Mouse (Mus musculus): Measurements from ENCODE around the gene Mtch1. TPM values are rescaled to one million over a fixed set of nuclear protein-coding genes. Genes with fewer than 3 reads are reported as not detected.

Mtch1 gene
- polyA plus RNA-seq, 1 experiment: 134 TPM

DNA sequence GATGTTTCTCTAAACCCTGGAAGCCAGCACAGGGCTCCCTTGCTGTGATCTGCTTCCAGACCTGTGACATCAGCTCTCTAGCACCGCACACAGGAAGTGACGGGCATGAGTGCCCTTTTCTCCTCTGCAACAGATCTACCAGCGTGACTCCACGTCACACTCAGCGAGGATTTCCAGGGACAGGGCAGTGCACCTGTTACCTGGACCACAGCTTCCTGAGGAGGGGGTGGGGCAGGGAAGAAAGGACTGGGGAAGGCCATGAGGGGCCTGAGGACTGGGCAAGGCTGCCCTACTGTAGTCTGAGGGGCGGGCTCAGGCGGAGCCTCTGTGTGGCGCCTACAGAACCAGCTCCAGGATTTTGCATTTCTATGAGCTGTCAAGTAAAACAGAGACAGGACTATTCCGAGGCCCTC is 6.1 kb downstream of the Mtch1 start:
- Histone ChIP-seq H3K36me3 (ENCODE audit: control insufficient read depth, insufficient read depth, low read length, poor library complexity, severe bottlenecking) (0 out of 2 replicates have a peak, but pooled peaks cover 2% of the 10 kb centered on the region), H3K4me1 (ENCODE audit: control insufficient read depth, insufficient read depth, low read length) (peaks cover 3% of the 10 kb centered on the region), H3K27me3 (ENCODE audit: control insufficient read depth, insufficient read depth, low read length, poor library complexity, severe bottlenecking) (no peaks in the 10 kb centered on the region), H3K4me3 (ENCODE audit: low read depth, low read length) (no peak overlapping the region), H3K9ac (ENCODE audit: low read depth, poor library complexity, severe bottlenecking) (no peak overlapping the region), H3K27ac (ENCODE audit: insufficient read depth, low read length) (no peak overlapping the region), H3K9me3 (replicated peaks; ENCODE audit: control insufficient read depth, insufficient read depth, low read length, poor library complexity, severe bottlenecking) (no peaks in the 10 kb centered on the region)
- TF ChIP-seq POLR2A (IDR thresholded peaks at IDR 0.05; ENCODE audit: insufficient read depth, low read length) (no peak), CTCF (IDR thresholded peaks at IDR 0.05; ENCODE audit: low read depth, low read length) (peak; percentile 13), EP300 (IDR thresholded peaks at IDR 0.05; ENCODE audit: insufficient read depth, low read depth, low read length) (no peak; the same call in 1 of the 2 replicates)

GRCm38 (mm10) chr17:29340406-29341261 is 7.1 kb downstream of the Mtch1 start:
- Histone ChIP-seq H3K4me3 (ENCODE audit: low read depth, low read length) (no peak overlapping the region), H3K9me3 (replicated peaks; ENCODE audit: control insufficient read depth, insufficient read depth, low read length, poor library complexity, severe bottlenecking) (no peaks in the 10 kb centered on the region), H3K27ac (ENCODE audit: insufficient read depth, low read length) (no peak overlapping the region), H3K4me1 (ENCODE audit: control insufficient read depth, insufficient read depth, low read length) (peaks cover 3% of the 10 kb centered on the region), H3K9ac (ENCODE audit: low read depth, poor library complexity, severe bottlenecking) (no peak overlapping the region), H3K27me3 (ENCODE audit: control insufficient read depth, insufficient read depth, low read length, poor library complexity, severe bottlenecking) (no peaks in the 10 kb centered on the region), H3K36me3 (ENCODE audit: control insufficient read depth, insufficient read depth, low read length, poor library complexity, severe bottlenecking) (0 out of 2 replicates have a peak, but pooled peaks cover 2% of the 10 kb centered on the region)
- no peak for TF ChIP-seq POLR2A (IDR thresholded peaks at IDR 0.05; ENCODE audit: insufficient read depth, low read length)
- no peak for TF ChIP-seq EP300 (IDR thresholded peaks at IDR 0.05; ENCODE audit: insufficient read depth, low read depth, low read length)
- TF ChIP-seq CTCF (IDR thresholded peaks at IDR 0.05; ENCODE audit: low read depth, low read length): no peak

DNA sequence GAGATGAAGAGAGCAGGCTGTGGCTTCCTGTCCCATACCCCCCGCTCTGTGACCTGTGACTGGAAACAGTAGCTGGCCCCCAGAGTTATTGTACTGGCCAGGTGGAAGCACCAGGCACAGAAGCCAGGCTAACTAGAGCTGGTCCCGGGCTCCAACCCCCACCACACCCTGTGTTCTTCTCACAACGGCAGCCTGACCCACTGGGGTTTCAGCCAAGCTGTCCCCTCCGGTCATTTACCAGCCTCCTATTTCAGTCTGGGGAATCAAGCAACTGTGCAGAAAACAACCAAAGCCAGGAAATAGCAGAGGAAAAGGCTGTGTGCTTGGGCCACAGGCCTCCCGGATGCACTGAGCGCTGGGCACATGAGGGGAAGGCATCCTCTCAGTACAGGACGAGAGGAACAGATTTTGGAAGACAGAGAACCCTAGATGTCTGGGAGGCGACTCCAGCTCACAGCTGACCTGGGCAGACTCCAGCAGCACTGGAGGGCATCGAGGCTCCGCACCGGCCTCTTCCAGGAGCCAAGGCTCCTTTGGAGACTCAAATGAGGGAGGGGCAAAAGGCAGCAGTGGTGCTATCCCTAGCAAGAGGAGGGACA is 8.5 kb downstream of the Mtch1 start:
- no peak overlapping the region for H3K27ac ChIP-seq (ENCODE audit: insufficient read depth, low read length)
- TF ChIP-seq POLR2A (IDR thresholded peaks at IDR 0.05; ENCODE audit: insufficient read depth, low read length) (no peak), CTCF (IDR thresholded peaks at IDR 0.05; ENCODE audit: low read depth, low read length) (no peak)
- H3K9ac ChIP-seq (ENCODE audit: low read depth, poor library complexity, severe bottlenecking): no peak overlapping the region

DNA sequence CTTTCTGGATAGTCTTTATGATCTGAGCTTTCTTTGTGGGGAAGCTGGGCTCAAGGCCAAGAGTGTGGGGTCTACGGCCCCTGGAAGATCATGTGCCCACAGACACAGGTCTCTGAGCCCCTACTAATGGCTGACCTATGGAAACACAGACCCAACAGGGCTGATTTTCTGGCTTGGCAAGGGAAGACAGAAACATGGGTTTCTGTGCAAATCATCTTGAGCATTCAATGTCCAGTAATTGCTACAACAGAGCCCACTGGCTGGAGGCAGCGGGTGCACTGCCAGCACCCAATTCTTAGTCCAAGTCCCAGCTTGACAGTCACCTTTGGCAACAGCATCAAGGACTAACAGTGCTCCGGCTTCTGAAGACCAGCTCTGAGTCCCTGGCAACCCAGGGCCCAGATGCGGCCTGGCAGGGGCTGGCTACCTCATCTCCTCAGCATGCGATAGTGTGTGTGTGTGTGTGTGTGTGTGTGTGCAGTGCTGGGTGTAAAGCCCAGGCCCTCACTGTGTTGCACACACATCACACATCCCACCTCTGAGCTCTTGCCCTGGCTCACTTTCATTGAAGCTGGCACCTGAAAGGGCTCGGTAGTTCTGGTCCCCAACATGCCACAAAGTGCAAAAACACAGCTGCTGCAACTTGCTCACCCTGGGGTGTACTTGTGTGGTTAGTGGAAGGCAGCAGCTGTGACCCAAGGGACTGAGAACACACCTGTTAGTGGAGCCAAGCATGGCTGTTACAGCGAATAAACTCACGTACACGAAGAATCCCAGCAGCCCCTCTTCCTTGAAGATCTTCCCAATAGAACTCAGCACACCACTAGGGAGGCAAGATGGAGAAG is 9.5 kb downstream of the Mtch1 start:
- no peak for TF ChIP-seq POLR2A (IDR thresholded peaks at IDR 0.05; ENCODE audit: insufficient read depth, low read length)
- TF ChIP-seq CTCF (IDR thresholded peaks at IDR 0.05; ENCODE audit: low read depth, low read length): no peak
- no peak for TF ChIP-seq EP300 (IDR thresholded peaks at IDR 0.05; ENCODE audit: insufficient read depth, low read depth, low read length)
- H3K4me1 ChIP-seq (ENCODE audit: control insufficient read depth, insufficient read depth, low read length): peaks cover 3% of the 10 kb centered on the region
- no peak overlapping the region for H3K4me3 ChIP-seq (ENCODE audit: low read depth, low read length)
- H3K27me3 ChIP-seq (ENCODE audit: control insufficient read depth, insufficient read depth, low read length, poor library complexity, severe bottlenecking): no peaks in the 10 kb centered on the region
- H3K36me3 ChIP-seq (ENCODE audit: control insufficient read depth, insufficient read depth, low read length, poor library complexity, severe bottlenecking): no peaks in the 10 kb centered on the region
- H3K27ac ChIP-seq (ENCODE audit: insufficient read depth, low read length): no peak overlapping the region
- H3K9ac ChIP-seq (ENCODE audit: low read depth, poor library complexity, severe bottlenecking): no peak overlapping the region
- no peaks in the 10 kb centered on the region for H3K9me3 ChIP-seq (replicated peaks; ENCODE audit: control insufficient read depth, insufficient read depth, low read length, poor library complexity, severe bottlenecking)

More for the DNA sequence above, 8.5 kb downstream of the Mtch1 start:
- H3K27me3 ChIP-seq (ENCODE audit: control insufficient read depth, insufficient read depth, low read length, poor library complexity, severe bottlenecking): no peaks in the 10 kb centered on the region
- H3K4me3 ChIP-seq (ENCODE audit: low read depth, low read length): no peak overlapping the region
- H3K4me1 ChIP-seq (ENCODE audit: control insufficient read depth, insufficient read depth, low read length): peaks cover 3% of the 10 kb centered on the region
- H3K9me3 ChIP-seq (replicated peaks; ENCODE audit: control insufficient read depth, insufficient read depth, low read length, poor library complexity, severe bottlenecking): no peaks in the 10 kb centered on the region
- H3K36me3 ChIP-seq (ENCODE audit: control insufficient read depth, insufficient read depth, low read length, poor library complexity, severe bottlenecking): no peaks in the 10 kb centered on the region

- Histone ChIP-seq H3K36me3 (ENCODE audit: control insufficient read depth, insufficient read depth, low read length, poor library complexity, severe bottlenecking) (no peaks in the 10 kb centered on the region), H3K4me3 (ENCODE audit: low read depth, low read length) (no peak overlapping the region), H3K4me1 (ENCODE audit: control insufficient read depth, insufficient read depth, low read length) (peaks cover 1% of the 10 kb centered on the region), H3K9me3 (replicated peaks; ENCODE audit: control insufficient read depth, insufficient read depth, low read length, poor library complexity, severe bottlenecking) (no peaks in the 10 kb centered on the region), H3K27me3 (ENCODE audit: control insufficient read depth, insufficient read depth, low read length, poor library complexity, severe bottlenecking) (no peaks in the 10 kb centered on the region), H3K9ac (ENCODE audit: low read depth, poor library complexity, severe bottlenecking) (no peak overlapping the region), H3K27ac (ENCODE audit: insufficient read depth, low read length) (no peak overlapping the region)
- no peak for TF ChIP-seq CTCF (IDR thresholded peaks at IDR 0.05; ENCODE audit: low read depth, low read length)
- TF ChIP-seq POLR2A (IDR thresholded peaks at IDR 0.05; ENCODE audit: insufficient read depth, low read length): no peak
- TF ChIP-seq EP300 (IDR thresholded peaks at IDR 0.05; ENCODE audit: insufficient read depth, low read depth, low read length): no peak
These were observed 11.3 kb downstream of the Mtch1 start for GRCm38 (mm10) chr17:29336266-29336990.
